Mouse (Mus musculus): ENCODE results near the gene Bcam. TPM values are rescaled to one million over a fixed set of nuclear protein-coding genes. Genes with fewer than 3 reads are reported as not detected.
A peak's percentile ranks its signal among the peaks of the same experiment; 100 is the strongest.

The Bcam gene
- 24.4 and 24.6 TPM in 2 replicates for polyA plus RNA-seq (2015; fragmentation: Nextera tagmentation; extraction: Ambion mirVana)

DNA sequence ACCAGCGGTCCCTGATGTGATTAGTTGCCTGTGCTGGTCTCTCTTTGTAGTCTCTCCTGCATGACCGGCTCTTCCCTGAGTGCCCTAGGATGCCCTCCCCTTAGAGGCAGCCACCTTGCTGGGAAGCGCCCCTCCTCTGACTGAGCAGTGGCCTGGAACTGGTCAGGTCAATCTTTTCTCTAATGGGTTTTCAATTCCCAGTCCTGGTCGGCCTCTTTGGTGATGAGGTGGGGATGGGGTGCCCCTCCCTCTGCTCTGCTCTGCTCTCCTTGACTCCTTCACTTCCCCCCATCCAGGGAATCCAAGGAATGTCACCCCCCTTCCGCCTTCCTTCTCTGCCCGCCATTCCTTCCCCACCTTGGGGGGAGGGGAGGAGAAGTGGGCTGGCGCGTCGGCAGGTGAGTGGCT is at the start of gene Bcam:
Gene Bcam, minus strand, starts transcription at position 33 of the 408 bp plus-strand sequence.
- 3% methylated on average over 8 of the region's 9 CpGs for WGBS
- Histone ChIP-seq H3K36me3 (ENCODE audit: control insufficient read depth, insufficient read depth, low read length) (no peaks in the 10 kb centered on the region), H3K9me3 (ENCODE audit: control insufficient read depth, low read length) (no peaks in the 10 kb centered on the region), H3K4me1 (ENCODE audit: control insufficient read depth, insufficient read depth, low read depth, low read length) (peaks cover 13% of the 10 kb centered on the region), H3K4me2 (ENCODE audit: low read length) (peak within 1 kb of the TSS; percentile 90), H3K4me3 (ENCODE audit: low read length) (peak within 1 kb of the TSS; percentile 47), H3K9ac (ENCODE audit: low read depth, low read length) (peak within 1 kb of the TSS; percentile 63), H3K27me3 (replicated peaks; ENCODE audit: control insufficient read depth, insufficient read depth, low read length) (peaks cover 26% of the 10 kb centered on the region), H3K27ac (ENCODE audit: low read depth, low read length) (no peak within 1 kb of the TSS)
- ATAC-seq = peak; percentile 18

- no peak overlapping the region for H3K27ac ChIP-seq (ENCODE audit: low read depth, low read length)
- H3K36me3 ChIP-seq (ENCODE audit: control insufficient read depth, insufficient read depth, low read length) = no peaks in the 10 kb centered on the region
- WGBS = 91% methylated on average over 7 of the region's 7 CpGs
- no peak overlapping the region for H3K4me2 ChIP-seq (ENCODE audit: low read length)
- peaks cover 39% of the 10 kb centered on the region for H3K27me3 ChIP-seq (replicated peaks; ENCODE audit: control insufficient read depth, insufficient read depth, low read length)
- no peak overlapping the region for H3K9ac ChIP-seq (ENCODE audit: low read depth, low read length)
- no peak overlapping the region for H3K4me3 ChIP-seq (ENCODE audit: low read length)
- H3K9me3 ChIP-seq (ENCODE audit: control insufficient read depth, low read length) = no peaks in the 10 kb centered on the region; the same call in 1 of the 2 replicates
- H3K4me1 ChIP-seq (ENCODE audit: control insufficient read depth, insufficient read depth, low read depth, low read length) = peaks cover 22% of the 10 kb centered on the region
- ATAC-seq = no peak
Measured at GRCm38 (mm10) chr7:19818875-19819274, 48.1 kb upstream of the Bcam start.

GRCm38 (mm10) chr7:19818440-19818839 is 47.6 kb upstream of the Bcam start:
- H3K9ac ChIP-seq (ENCODE audit: low read depth, low read length) = no peak overlapping the region
- WGBS = 83% methylated on average over 5 of the region's 5 CpGs
- ATAC-seq = no peak

DNA sequence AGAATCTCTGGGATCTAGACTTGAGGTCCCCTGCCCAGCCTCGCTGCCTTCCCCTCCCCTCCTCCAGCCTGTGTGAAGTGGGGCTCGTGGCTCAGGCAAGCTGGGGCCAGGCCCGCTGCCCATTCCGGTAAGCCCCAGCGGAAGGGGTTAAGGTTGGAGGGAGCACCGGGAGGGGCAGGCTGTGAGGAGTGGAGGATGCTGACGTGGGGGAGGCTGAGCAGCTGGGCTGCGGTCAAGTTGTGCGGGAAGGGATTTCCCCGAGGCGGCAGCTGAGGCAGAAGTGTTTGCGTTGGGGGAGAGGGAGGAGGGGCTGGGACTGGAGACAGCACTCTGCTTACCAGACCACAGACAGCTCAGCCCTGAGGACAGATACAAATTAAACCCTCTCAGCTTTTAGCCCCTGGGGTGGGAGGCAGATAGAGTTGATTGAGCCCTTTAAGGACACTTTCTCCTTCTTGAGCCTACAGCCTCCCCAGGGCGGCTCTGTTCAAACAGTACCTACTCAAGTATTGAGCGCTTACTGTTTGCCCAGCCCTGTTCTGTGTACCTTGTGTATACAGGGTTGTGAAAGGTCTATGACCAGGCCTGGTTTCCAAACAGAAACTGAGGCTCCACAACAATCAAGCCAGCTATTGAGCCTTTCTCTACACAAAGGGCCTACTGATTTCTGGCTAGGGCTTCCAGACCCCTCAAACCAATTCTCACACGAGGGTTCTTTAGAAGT is 46.7 kb upstream of the Bcam start:
- no peaks in the 10 kb centered on the region for H3K36me3 ChIP-seq (ENCODE audit: control insufficient read depth, insufficient read depth, low read length)
- H3K4me1 ChIP-seq (ENCODE audit: control insufficient read depth, insufficient read depth, low read depth, low read length) = peaks cover 21% of the 10 kb centered on the region
- peak; percentile 18; the same call in 1 of the 2 replicates for ATAC-seq
- no peak overlapping the region for H3K4me3 ChIP-seq (ENCODE audit: low read length)
- no peak overlapping the region for H3K9ac ChIP-seq (ENCODE audit: low read depth, low read length)
- no peak overlapping the region for H3K27ac ChIP-seq (ENCODE audit: low read depth, low read length)
- H3K4me2 ChIP-seq (ENCODE audit: low read length) = peak overlapping the region; percentile 76
- peaks cover 34% of the 10 kb centered on the region for H3K27me3 ChIP-seq (replicated peaks; ENCODE audit: control insufficient read depth, insufficient read depth, low read length)
- WGBS = 9% methylated on average over 15 of the region's 15 CpGs
- no peaks in the 10 kb centered on the region; the same call in 1 of the 2 replicates for H3K9me3 ChIP-seq (ENCODE audit: control insufficient read depth, low read length)

More at GRCm38 (mm10) chr7:19818440-19818839, 47.6 kb upstream of the Bcam start:
- Histone ChIP-seq H3K36me3 (ENCODE audit: control insufficient read depth, insufficient read depth, low read length) (no peaks in the 10 kb centered on the region), H3K4me3 (ENCODE audit: low read length) (no peak overlapping the region), H3K4me2 (ENCODE audit: low read length) (no peak overlapping the region), H3K27me3 (replicated peaks; ENCODE audit: control insufficient read depth, insufficient read depth, low read length) (peaks cover 37% of the 10 kb centered on the region), H3K4me1 (ENCODE audit: control insufficient read depth, insufficient read depth, low read depth, low read length) (peaks cover 22% of the 10 kb centered on the region), H3K27ac (ENCODE audit: low read depth, low read length) (no peak overlapping the region), H3K9me3 (ENCODE audit: control insufficient read depth, low read length) (no peaks in the 10 kb centered on the region; the same call in 1 of the 2 replicates)

- Histone ChIP-seq H3K4me1 (ENCODE audit: control insufficient read depth, insufficient read depth, low read depth, low read length) (peaks cover 18% of the 10 kb centered on the region), H3K27ac (ENCODE audit: low read depth, low read length) (no peak overlapping the region; the same call in 1 of the 2 replicates), H3K9me3 (ENCODE audit: control insufficient read depth, low read length) (no peaks in the 10 kb centered on the region; the same call in 1 of the 2 replicates), H3K36me3 (ENCODE audit: control insufficient read depth, insufficient read depth, low read length) (no peaks in the 10 kb centered on the region), H3K4me2 (ENCODE audit: low read length) (peak overlapping the region; percentile 76), H3K9ac (ENCODE audit: low read depth, low read length) (peak overlapping the region; percentile 59), H3K27me3 (replicated peaks; ENCODE audit: control insufficient read depth, insufficient read depth, low read length) (peaks cover 32% of the 10 kb centered on the region), H3K4me3 (ENCODE audit: low read length) (peak overlapping the region; percentile 48)
- peak; percentile 51 for ATAC-seq
- under 1% methylated on average over 28 of the region's 28 CpGs for WGBS
Measured at GRCm38 (mm10) chr7:19816224-19816771, 45.5 kb upstream of the Bcam start.

DNA sequence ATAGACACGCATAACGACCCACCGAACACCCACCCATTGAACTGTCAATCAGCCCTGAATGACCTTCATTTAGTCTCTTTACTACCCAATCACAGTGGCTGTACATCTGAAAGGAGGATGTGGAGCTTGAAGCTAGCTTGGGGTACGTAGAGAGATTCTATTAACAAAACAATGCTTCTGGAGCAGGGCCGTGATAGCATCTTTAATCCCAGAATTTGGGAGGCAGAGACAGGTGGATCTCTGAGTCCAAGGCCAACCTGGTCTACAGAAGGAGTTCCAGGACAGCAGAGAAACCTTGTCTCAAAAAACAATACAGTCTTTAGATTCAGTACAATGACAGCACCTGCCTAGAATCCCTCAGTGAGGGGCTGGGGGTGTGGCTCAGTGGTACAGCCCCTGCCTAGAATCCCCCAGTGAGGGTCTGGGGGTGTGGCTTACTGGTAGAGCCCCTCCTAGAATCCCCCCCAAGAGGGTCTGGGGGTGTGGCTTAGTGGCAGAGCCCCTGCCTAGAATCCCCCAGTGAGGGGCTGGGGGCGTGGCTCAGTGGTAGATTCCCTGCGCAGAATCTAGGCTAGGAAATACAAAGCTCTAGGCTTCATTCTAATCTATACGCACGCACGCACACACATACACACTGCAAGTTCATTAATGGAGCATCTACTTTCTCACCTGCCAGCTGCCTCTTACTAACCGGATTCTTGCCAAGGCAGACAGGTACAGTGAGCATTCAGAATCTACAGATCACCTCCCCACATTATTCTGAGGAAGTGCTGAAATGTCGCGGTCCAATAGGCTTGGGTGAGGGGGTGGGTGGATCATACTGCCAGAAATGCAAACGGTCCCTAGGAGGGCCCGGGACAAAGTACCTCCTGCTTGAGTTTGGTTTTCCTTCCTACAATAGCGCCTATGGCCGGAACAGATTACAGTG is 44.7 kb upstream of the Bcam start:
- 22% methylated on average over 17 of the region's 17 CpGs for WGBS
- H3K4me2 ChIP-seq (ENCODE audit: low read length) = peak overlapping the region; percentile 76
- peak overlapping the region; percentile 59 for H3K9ac ChIP-seq (ENCODE audit: low read depth, low read length)
- peak; percentile 57 for ATAC-seq
- H3K27ac ChIP-seq (ENCODE audit: low read depth, low read length) = no peak overlapping the region; the same call in 1 of the 2 replicates
- H3K9me3 ChIP-seq (ENCODE audit: control insufficient read depth, low read length) = no peaks in the 10 kb centered on the region; the same call in 1 of the 2 replicates
- peaks cover 27% of the 10 kb centered on the region for H3K27me3 ChIP-seq (replicated peaks; ENCODE audit: control insufficient read depth, insufficient read depth, low read length)
- H3K4me3 ChIP-seq (ENCODE audit: low read length) = peak overlapping the region; percentile 48
- H3K4me1 ChIP-seq (ENCODE audit: control insufficient read depth, insufficient read depth, low read depth, low read length) = peaks cover 21% of the 10 kb centered on the region
- no peaks in the 10 kb centered on the region for H3K36me3 ChIP-seq (ENCODE audit: control insufficient read depth, insufficient read depth, low read length)

DNA sequence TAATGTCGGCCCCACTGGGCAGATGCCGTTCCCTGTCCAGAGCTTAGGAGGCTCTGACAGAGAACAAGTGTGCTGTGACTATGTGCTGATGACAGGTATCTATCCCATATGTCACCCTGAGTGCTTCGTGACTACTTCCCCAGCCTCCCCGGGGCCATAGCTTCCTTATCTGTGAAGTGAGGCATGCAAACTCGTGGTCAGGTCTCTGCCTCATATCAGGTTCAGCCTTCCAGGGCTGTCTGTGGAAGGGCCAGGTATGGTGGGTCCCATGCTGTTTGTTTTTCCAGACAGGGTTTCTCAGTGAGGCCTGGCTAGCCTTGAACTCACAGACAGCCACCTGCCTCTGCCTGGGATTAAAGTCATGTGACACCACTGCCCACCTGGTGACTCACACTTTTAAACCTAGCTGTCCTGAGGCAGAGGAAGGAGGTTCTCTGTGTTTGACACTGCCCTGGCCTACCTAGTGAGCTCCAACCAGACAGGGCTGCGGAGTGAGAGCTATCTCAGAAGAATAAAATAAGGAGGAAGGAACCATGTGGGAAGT is 42.8 kb upstream of the Bcam start:
- Histone ChIP-seq H3K4me1 (ENCODE audit: control insufficient read depth, insufficient read depth, low read depth, low read length) (peaks cover 28% of the 10 kb centered on the region), H3K27me3 (replicated peaks; ENCODE audit: control insufficient read depth, insufficient read depth, low read length) (peaks cover 41% of the 10 kb centered on the region), H3K36me3 (ENCODE audit: control insufficient read depth, insufficient read depth, low read length) (no peaks in the 10 kb centered on the region), H3K9me3 (ENCODE audit: control insufficient read depth, low read length) (no peaks in the 10 kb centered on the region), H3K9ac (ENCODE audit: low read depth, low read length) (no peak overlapping the region), H3K4me3 (ENCODE audit: low read length) (no peak overlapping the region), H3K4me2 (ENCODE audit: low read length) (no peak overlapping the region), H3K27ac (ENCODE audit: low read depth, low read length) (no peak overlapping the region)
- 85% methylated on average over 6 of the region's 6 CpGs for WGBS
- no peak for ATAC-seq

DNA sequence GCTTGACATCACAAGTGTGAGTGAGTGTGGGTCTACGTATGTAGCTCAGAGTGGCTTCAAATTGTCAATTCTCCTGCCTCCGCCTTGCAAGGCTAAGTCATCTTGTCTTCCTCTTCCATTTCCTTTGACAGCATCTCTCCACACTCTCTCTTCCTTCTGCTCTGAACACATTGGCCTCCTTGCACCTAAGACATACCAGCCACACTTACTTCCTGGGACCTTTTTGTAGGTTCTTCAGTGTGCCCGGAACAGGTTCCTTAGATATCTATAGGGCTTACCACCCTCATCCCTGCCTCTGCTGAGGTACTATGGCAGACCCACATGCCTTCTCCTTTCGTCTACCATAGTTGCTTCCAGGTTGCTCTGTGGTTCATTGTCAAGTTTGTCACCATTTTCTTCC is 42.3 kb upstream of the Bcam start:
- no peak for ATAC-seq
- no peak overlapping the region for H3K9ac ChIP-seq (ENCODE audit: low read depth, low read length)

More for the DNA sequence above, 42.3 kb upstream of the Bcam start:
- H3K27me3 ChIP-seq (replicated peaks; ENCODE audit: control insufficient read depth, insufficient read depth, low read length) = peaks cover 44% of the 10 kb centered on the region
- H3K4me2 ChIP-seq (ENCODE audit: low read length) = no peak overlapping the region
- no peak overlapping the region for H3K4me3 ChIP-seq (ENCODE audit: low read length)
- WGBS = 89% methylated on average over 4 of the region's 4 CpGs
- H3K9me3 ChIP-seq (ENCODE audit: control insufficient read depth, low read length) = no peaks in the 10 kb centered on the region
- H3K4me1 ChIP-seq (ENCODE audit: control insufficient read depth, insufficient read depth, low read depth, low read length) = peaks cover 28% of the 10 kb centered on the region
- no peak overlapping the region for H3K27ac ChIP-seq (ENCODE audit: low read depth, low read length)
- no peaks in the 10 kb centered on the region for H3K36me3 ChIP-seq (ENCODE audit: control insufficient read depth, insufficient read depth, low read length)

Data from hindbrain, embryonic 16.5 days (tissue).